Mouse (Mus musculus): ENCODE results near the gene Map2k4. TPM values are rescaled to one million over a fixed set of nuclear protein-coding genes. Genes with fewer than 3 reads are reported as not detected.

Map2k4 gene
- polyA plus RNA-seq, 1 experiment from 2014 or later: 78.9 TPM

- Histone ChIP-seq H3K9ac (ENCODE audit: low read length) (peak overlapping the region; percentile 82), H3K4me2 (ENCODE audit: low read length) (peak overlapping the region; percentile 86), H3K4me3 (ENCODE audit: control insufficient read depth in 1 of 2, insufficient read depth in 1 of 2, low read depth in 1 of 2, low read length in 2 of 2) (peak overlapping the region; percentile 61 to 84), H3K9me3 (ENCODE audit: control insufficient read depth, low read length) (no peaks in the 10 kb centered on the region), H3K4me1 (ENCODE audit: control insufficient read depth in 2 of 2, insufficient read depth in 2 of 2, low read length in 2 of 2) (peaks cover 4 to 24% of the 10 kb centered on the region in 2 experiments; a peak in 3 of 4 replicates), H3K27me3 (ENCODE audit: control insufficient read depth, insufficient read depth, low read length) (no peaks in the 10 kb centered on the region), H3K36me3 (ENCODE audit: control insufficient read depth, insufficient read depth, low read length) (no peaks in the 10 kb centered on the region), H3K27ac (replicated peaks in 1 of 2; ENCODE audit: control insufficient read depth in 1 of 2, insufficient read depth in 1 of 2, low read depth in 2 of 2, low read length in 2 of 2) (peak overlapping the region; percentile 74 to 86)
- WGBS: 39% methylated on average over 7 of the region's 7 CpGs
- no peak for ATAC-seq (ENCODE audit: insufficient number of reproducible peaks, insufficient read depth, low FRiP score, low read depth)
Measured at GRCm38 (mm10) chr11:65807601-65808000, 19.5 kb upstream of the Map2k4 start.

GRCm38 (mm10) chr11:65806909-65807504 is 18.9 kb upstream of the Map2k4 start, which contains the start of gene Zkscan6:
TSS of gene Zkscan6 (plus strand) at chr11:65807175.
- Histone ChIP-seq H3K36me3 (ENCODE audit: control insufficient read depth, insufficient read depth, low read length) (no peaks in the 10 kb centered on the region), H3K27ac (replicated peaks in 1 of 2; ENCODE audit: control insufficient read depth in 1 of 2, insufficient read depth in 1 of 2, low read depth in 2 of 2, low read length in 2 of 2) (peak within 1 kb of the TSS; percentile 74 to 86), H3K9ac (ENCODE audit: low read length) (peak within 1 kb of the TSS; percentile 82), H3K4me1 (ENCODE audit: control insufficient read depth in 2 of 2, insufficient read depth in 2 of 2, low read length in 2 of 2) (peaks cover 2 to 18% of the 10 kb centered on the region in 2 experiments; a peak in 3 of 4 replicates), H3K4me2 (ENCODE audit: low read length) (peak within 1 kb of the TSS; percentile 86), H3K4me3 (ENCODE audit: control insufficient read depth in 1 of 2, insufficient read depth in 1 of 2, low read depth in 1 of 2, low read length in 2 of 2) (peak within 1 kb of the TSS; percentile 61 to 84), H3K27me3 (ENCODE audit: control insufficient read depth, insufficient read depth, low read length) (no peaks in the 10 kb centered on the region), H3K9me3 (ENCODE audit: control insufficient read depth, low read length) (no peaks in the 10 kb centered on the region)
- peak; percentile 95 for ATAC-seq (ENCODE audit: insufficient number of reproducible peaks, insufficient read depth, low FRiP score, low read depth)
- under 1% methylated on average over 57 of the region's 58 CpGs for WGBS

- H3K9me3 ChIP-seq (ENCODE audit: control insufficient read depth, low read length): no peaks in the 10 kb centered on the region
- H3K4me2 ChIP-seq (ENCODE audit: low read length): peak overlapping the region; percentile 86
- H3K36me3 ChIP-seq (ENCODE audit: control insufficient read depth, insufficient read depth, low read length): no peaks in the 10 kb centered on the region
- H3K9ac ChIP-seq (ENCODE audit: low read length): peak overlapping the region; percentile 82
- no peaks in the 10 kb centered on the region for H3K27me3 ChIP-seq (ENCODE audit: control insufficient read depth, insufficient read depth, low read length)
- H3K4me3 ChIP-seq (ENCODE audit: control insufficient read depth in 1 of 2, insufficient read depth in 1 of 2, low read depth in 1 of 2, low read length in 2 of 2): peak overlapping the region; percentile 61 to 84
- 1% methylated on average over 20 of the region's 20 CpGs for WGBS
- ATAC-seq (ENCODE audit: insufficient number of reproducible peaks, insufficient read depth, low FRiP score, low read depth): no peak
- H3K27ac ChIP-seq (replicated peaks in 1 of 2; ENCODE audit: control insufficient read depth in 1 of 2, insufficient read depth in 1 of 2, low read depth in 2 of 2, low read length in 2 of 2): peak overlapping the region; percentile 42 to 86; a peak in 3 of 4 replicates
- peaks cover 2 to 15% of the 10 kb centered on the region in 2 experiments; a peak in 3 of 4 replicates for H3K4me1 ChIP-seq (ENCODE audit: control insufficient read depth in 2 of 2, insufficient read depth in 2 of 2, low read length in 2 of 2)
Measured at GRCm38 (mm10) chr11:65806321-65806904, 18.3 kb upstream of the Map2k4 start.

GRCm38 (mm10) chr11:65801899-65802298 is 13.8 kb upstream of the Map2k4 start:
- ATAC-seq (ENCODE audit: insufficient number of reproducible peaks, insufficient read depth, low FRiP score, low read depth): no peak
- Histone ChIP-seq H3K9me3 (ENCODE audit: control insufficient read depth, low read length) (0 out of 2 replicates have a peak, but pooled peaks cover 3% of the 10 kb centered on the region), H3K4me2 (ENCODE audit: low read length) (no peak overlapping the region), H3K27me3 (ENCODE audit: control insufficient read depth, insufficient read depth, low read length) (no peaks in the 10 kb centered on the region), H3K27ac (replicated peaks in 1 of 2; ENCODE audit: control insufficient read depth in 1 of 2, insufficient read depth in 1 of 2, low read depth in 2 of 2, low read length in 2 of 2) (no peak overlapping the region), H3K4me3 (ENCODE audit: control insufficient read depth in 1 of 2, insufficient read depth in 1 of 2, low read depth in 1 of 2, low read length in 2 of 2) (no peak overlapping the region), H3K4me1 (ENCODE audit: control insufficient read depth in 2 of 2, insufficient read depth in 2 of 2, low read length in 2 of 2) (no peaks in the 10 kb centered on the region), H3K36me3 (ENCODE audit: control insufficient read depth, insufficient read depth, low read length) (no peaks in the 10 kb centered on the region), H3K9ac (ENCODE audit: low read length) (no peak overlapping the region)
- WGBS: 48% methylated on average over 3 of the region's 3 CpGs

GRCm38 (mm10) chr11:65795896-65796295 is 7.8 kb upstream of the Map2k4 start:
- no peak for ATAC-seq (ENCODE audit: insufficient number of reproducible peaks, insufficient read depth, low FRiP score, low read depth)
- Histone ChIP-seq H3K9ac (ENCODE audit: low read length) (no peak overlapping the region), H3K4me1 (ENCODE audit: control insufficient read depth in 2 of 2, insufficient read depth in 2 of 2, low read length in 2 of 2) (no peaks in the 10 kb centered on the region), H3K27ac (replicated peaks in 1 of 2; ENCODE audit: control insufficient read depth in 1 of 2, insufficient read depth in 1 of 2, low read depth in 2 of 2, low read length in 2 of 2) (no peak overlapping the region), H3K36me3 (ENCODE audit: control insufficient read depth, insufficient read depth, low read length) (no peaks in the 10 kb centered on the region), H3K27me3 (ENCODE audit: control insufficient read depth, insufficient read depth, low read length) (no peaks in the 10 kb centered on the region), H3K9me3 (ENCODE audit: control insufficient read depth, low read length) (0 out of 2 replicates have a peak, but pooled peaks cover 3% of the 10 kb centered on the region), H3K4me3 (ENCODE audit: control insufficient read depth in 1 of 2, insufficient read depth in 1 of 2, low read depth in 1 of 2, low read length in 2 of 2) (no peak overlapping the region), H3K4me2 (ENCODE audit: low read length) (no peak overlapping the region)
- WGBS: 96% methylated on average over 1 of the region's 1 CpGs

- no peak overlapping the region for H3K9ac ChIP-seq (ENCODE audit: low read length)
- H3K9me3 ChIP-seq (ENCODE audit: control insufficient read depth, low read length): 0 out of 2 replicates have a peak, but pooled peaks cover 3% of the 10 kb centered on the region
- no peak overlapping the region for H3K4me2 ChIP-seq (ENCODE audit: low read length)
- no peak overlapping the region for H3K4me3 ChIP-seq (ENCODE audit: control insufficient read depth in 1 of 2, insufficient read depth in 1 of 2, low read depth in 1 of 2, low read length in 2 of 2)
- 48% methylated on average over 10 of the region's 10 CpGs for WGBS
- no peaks in the 10 kb centered on the region for H3K27me3 ChIP-seq (ENCODE audit: control insufficient read depth, insufficient read depth, low read length)
- H3K27ac ChIP-seq (replicated peaks in 1 of 2; ENCODE audit: control insufficient read depth in 1 of 2, insufficient read depth in 1 of 2, low read depth in 2 of 2, low read length in 2 of 2): no peak overlapping the region
- H3K36me3 ChIP-seq (ENCODE audit: control insufficient read depth, insufficient read depth, low read length): no peaks in the 10 kb centered on the region
- no peak for ATAC-seq (ENCODE audit: insufficient number of reproducible peaks, insufficient read depth, low FRiP score, low read depth)
- no peaks in the 10 kb centered on the region for H3K4me1 ChIP-seq (ENCODE audit: control insufficient read depth in 2 of 2, insufficient read depth in 2 of 2, low read length in 2 of 2)
Measured at GRCm38 (mm10) chr11:65794428-65795219, 6.5 kb upstream of the Map2k4 start.

- H3K27me3 ChIP-seq (ENCODE audit: control insufficient read depth, insufficient read depth, low read length): no peaks in the 10 kb centered on the region
- no peaks in the 10 kb centered on the region for H3K36me3 ChIP-seq (ENCODE audit: control insufficient read depth, insufficient read depth, low read length)
- H3K4me1 ChIP-seq (ENCODE audit: control insufficient read depth in 2 of 2, insufficient read depth in 2 of 2, low read length in 2 of 2): peaks cover 0 to 18% of the 10 kb centered on the region in 2 experiments; a peak in 2 of 4 replicates
- peak; percentile 78 for ATAC-seq (ENCODE audit: insufficient number of reproducible peaks, insufficient read depth, low FRiP score, low read depth)
- H3K4me2 ChIP-seq (ENCODE audit: low read length): peak overlapping the region; percentile 87
- H3K4me3 ChIP-seq (ENCODE audit: control insufficient read depth in 1 of 2, insufficient read depth in 1 of 2, low read depth in 1 of 2, low read length in 2 of 2): peak overlapping the region; percentile 95 to 96
- H3K9ac ChIP-seq (ENCODE audit: low read length): peak overlapping the region; percentile 94
- peak overlapping the region; percentile 21 to 89; a peak in 3 of 4 replicates for H3K27ac ChIP-seq (replicated peaks in 1 of 2; ENCODE audit: control insufficient read depth in 1 of 2, insufficient read depth in 1 of 2, low read depth in 2 of 2, low read length in 2 of 2)
- under 1% methylated on average over 65 of the region's 71 CpGs for WGBS
- no peaks in the 10 kb centered on the region for H3K9me3 ChIP-seq (ENCODE audit: control insufficient read depth, low read length)
Measured at GRCm38 (mm10) chr11:65787421-65788151, 511 bp downstream of the Map2k4 start.

Measured in heart, embryonic 14.5 days (tissue).